Comparison of ENCODE assay signal across 7 mouse cellular contexts in the genomic region with DNA sequence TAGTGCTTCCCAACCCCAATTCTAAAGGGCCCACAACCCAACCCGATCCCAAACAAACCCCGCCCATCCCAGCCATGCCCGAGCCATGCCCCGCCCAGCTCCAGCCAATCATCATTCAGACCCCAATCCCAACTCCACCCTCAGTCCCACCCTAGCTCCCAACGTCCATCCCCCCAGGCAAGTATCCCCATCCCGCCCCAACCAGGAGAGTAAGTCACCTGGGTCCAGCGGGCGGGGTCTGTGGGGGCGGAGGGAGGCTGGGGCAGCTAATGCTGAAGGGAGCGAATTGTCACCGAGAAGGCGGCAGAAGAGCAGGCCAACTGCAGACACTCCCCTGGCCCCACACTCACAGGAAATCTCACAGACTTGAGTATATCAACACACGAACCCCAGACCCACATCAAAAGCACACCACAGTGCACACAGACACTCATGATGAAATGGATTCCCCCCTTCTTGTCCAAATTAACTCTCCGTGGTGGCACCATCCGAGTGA. TPM values are rescaled to one million over a fixed set of nuclear protein-coding genes. Genes with fewer than 3 reads are reported as not detected.
DNase-seq lines count a peak whose midpoint lies in the region; ATAC-seq and TF ChIP-seq lines count a peak whose summit lies in the region.

No protein-coding gene starts in this region.

- no peak for DNase-seq in testis, postnatal 14 days (ENCODE audit: low spot score)
- DNase-seq in liver, embryonic 13.5 days: peak; percentile 53
- peak; percentile 41 for DNase-seq in retina, postnatal 1 day
- DNase-seq in c-Kit-positive CD71-positive TER-119-positive erythroid progenitor cells, embryonic 14.5 days (ENCODE audit: low spot score): no peak
- DNase-seq in yolk sac, embryonic 10.5 days (ENCODE audit: low spot score): no peak

- no peaks in the 10 kb centered on the region for H3K27me3 ChIP-seq in testis, adult 2 months (ENCODE audit: control insufficient read depth, insufficient read depth, low read length)
- no peaks in the 10 kb centered on the region for H3K27me3 ChIP-seq in forebrain, embryonic 13.5 days
- H3K27me3 ChIP-seq in liver, embryonic 13.5 days: no peaks in the 10 kb centered on the region

- H3K36me3 ChIP-seq in testis, adult 2 months (ENCODE audit: control insufficient read depth, insufficient read depth, low read length): no peaks in the 10 kb centered on the region
- H3K36me3 ChIP-seq in forebrain, embryonic 13.5 days (ENCODE audit: poor library complexity, severe bottlenecking): no peaks in the 10 kb centered on the region
- H3K36me3 ChIP-seq in liver, embryonic 13.5 days: no peaks in the 10 kb centered on the region

- no peak for TF ChIP-seq CTCF in testis, adult 2 months (IDR thresholded peaks at IDR 0.05; ENCODE audit: control insufficient read depth, insufficient read depth, insufficient replicate concordance, low read depth, low read length)

- peaks cover 16% of the 10 kb centered on the region for H3K4me1 ChIP-seq in testis, adult 2 months (ENCODE audit: control insufficient read depth, insufficient read depth, low read length)
- peaks cover 9% of the 10 kb centered on the region; the same call in 1 of the 2 replicates for H3K4me1 ChIP-seq in forebrain, embryonic 13.5 days
- H3K4me1 ChIP-seq in liver, embryonic 13.5 days (replicated peaks): peaks cover 17% of the 10 kb centered on the region

- H3K27ac ChIP-seq in testis, adult 2 months (ENCODE audit: control insufficient read depth, insufficient read depth, low read depth, low read length): no peak overlapping the region
- H3K27ac ChIP-seq in forebrain, embryonic 13.5 days: no peak overlapping the region
- no peak overlapping the region; the same call in 1 of the 2 replicates for H3K27ac ChIP-seq in liver, embryonic 13.5 days

- no peak for TF ChIP-seq POLR2A in testis, adult 2 months (IDR thresholded peaks at IDR 0.05; ENCODE audit: control insufficient read depth, low read depth, low read length)

- H3K9me3 ChIP-seq in forebrain, embryonic 13.5 days (replicated peaks): no peaks in the 10 kb centered on the region
- no peaks in the 10 kb centered on the region; the same call in 1 of the 2 replicates for H3K9me3 ChIP-seq in liver, embryonic 13.5 days (replicated peaks)

- ATAC-seq in forebrain, embryonic 13.5 days: no peak
- ATAC-seq in liver, embryonic 13.5 days (ENCODE audit: low read depth): peak; percentile 67

- 0 out of 2 replicates have a peak overlapping the region, but pooled peaks have one; percentile 25 for H3K4me3 ChIP-seq in testis, adult 2 months (ENCODE audit: control insufficient read depth, low read depth, low read length)
- no peak overlapping the region for H3K4me3 ChIP-seq in forebrain, embryonic 13.5 days
- peak overlapping the region; percentile 2; the same call in 1 of the 2 replicates for H3K4me3 ChIP-seq in liver, embryonic 13.5 days (replicated peaks)

- H3K4me2 ChIP-seq in forebrain, embryonic 13.5 days: peak overlapping the region; percentile 47
- H3K4me2 ChIP-seq in liver, embryonic 13.5 days: peak overlapping the region; percentile 52

- WGBS in forebrain, embryonic 13.5 days: 9% methylated on average over 15 of the region's 15 CpGs
- WGBS in liver, embryonic 13.5 days (ENCODE audit: insufficient replicate concordance): 26% methylated on average over 15 of the region's 15 CpGs

- H3K9ac ChIP-seq in forebrain, embryonic 13.5 days: peak overlapping the region; percentile 38; the same call in 1 of the 2 replicates
- no peak overlapping the region for H3K9ac ChIP-seq in liver, embryonic 13.5 days

RNA-seq across cellular contexts. Expression of a gene that starts 12.5 kb away (rescaled TPM):
- 52.2 and 56.7 TPM in 2 replicates for polyA plus RNA-seq in testis, adult 2 months (2012; rRNA removed)
- 85.0 and 88.2 TPM in 2 replicates for polyA plus RNA-seq in forebrain, embryonic 13.5 days (2015; fragmentation: Nextera tagmentation; extraction: Ambion mirVana)
- polyA plus RNA-seq in liver, embryonic 13.5 days (2015; fragmentation: Nextera tagmentation; extraction: Ambion mirVana): 17.7 and 19.1 TPM in 2 replicates

RNA-seq across cellular contexts. Expression of a gene that starts 19.8 kb away (rescaled TPM):
- polyA plus RNA-seq in testis, adult 2 months (2012; rRNA removed): 50.1 and 64.9 TPM in 2 replicates
- polyA plus RNA-seq in forebrain, embryonic 13.5 days (2015; fragmentation: Nextera tagmentation; extraction: Ambion mirVana): 2.7 and 3.3 TPM in 2 replicates
- polyA plus RNA-seq in liver, embryonic 13.5 days (2015; fragmentation: Nextera tagmentation; extraction: Ambion mirVana): 1.3 and 1.6 TPM in 2 replicates

RNA-seq across cellular contexts. Expression of a gene that starts 46.7 kb away (rescaled TPM):
- 212 and 245 TPM in 2 replicates for polyA plus RNA-seq in testis, adult 2 months (2012; rRNA removed)
- 9.4 and 10.9 TPM in 2 replicates for polyA plus RNA-seq in forebrain, embryonic 13.5 days (2015; fragmentation: Nextera tagmentation; extraction: Ambion mirVana)
- polyA plus RNA-seq in liver, embryonic 13.5 days (2015; fragmentation: Nextera tagmentation; extraction: Ambion mirVana): 13.9 and 15.4 TPM in 2 replicates

RNA-seq across cellular contexts. Expression of a gene that starts 53.4 kb away (rescaled TPM):
- 1.4 and 1.5 TPM in 2 replicates for polyA plus RNA-seq in testis, adult 2 months (2012; rRNA removed)
- 1.5 and 2.5 TPM in 2 replicates for polyA plus RNA-seq in forebrain, embryonic 13.5 days (2015; fragmentation: Nextera tagmentation; extraction: Ambion mirVana)
- not detected in 2 replicates for polyA plus RNA-seq in liver, embryonic 13.5 days (2015; fragmentation: Nextera tagmentation; extraction: Ambion mirVana)

Comparison
In these comparisons a context has a peak if more than half of its experiments do, and no peak if none do; other contexts are left out.
1. DNase-seq: peak in liver, embryonic 13.5 days (single experiment) and retina, postnatal 1 day (single experiment); none in testis, postnatal 14 days (single experiment), c-Kit-positive CD71-positive TER-119-positive erythroid progenitor cells, embryonic 14.5 days (single experiment) and yolk sac, embryonic 10.5 days (single experiment).
2. RNA of a gene that starts 19.8 kb away (polyA plus RNA-seq): 50.1 to 64.9 TPM in testis, adult 2 months; 2.7 to 3.3 TPM in forebrain, embryonic 13.5 days and 1.3 to 1.6 TPM in liver, embryonic 13.5 days; every median in the first group is over 10 times any median in the second.
3. RNA of a gene that starts 46.7 kb away (polyA plus RNA-seq): 212 to 245 TPM in testis, adult 2 months; 13.9 to 15.4 TPM in liver, embryonic 13.5 days and 9.4 to 10.9 TPM in forebrain, embryonic 13.5 days; every median in the first group is over 10 times any median in the second.